ENCODE assay signal across 16 mouse cellular contexts in the genomic region with DNA sequence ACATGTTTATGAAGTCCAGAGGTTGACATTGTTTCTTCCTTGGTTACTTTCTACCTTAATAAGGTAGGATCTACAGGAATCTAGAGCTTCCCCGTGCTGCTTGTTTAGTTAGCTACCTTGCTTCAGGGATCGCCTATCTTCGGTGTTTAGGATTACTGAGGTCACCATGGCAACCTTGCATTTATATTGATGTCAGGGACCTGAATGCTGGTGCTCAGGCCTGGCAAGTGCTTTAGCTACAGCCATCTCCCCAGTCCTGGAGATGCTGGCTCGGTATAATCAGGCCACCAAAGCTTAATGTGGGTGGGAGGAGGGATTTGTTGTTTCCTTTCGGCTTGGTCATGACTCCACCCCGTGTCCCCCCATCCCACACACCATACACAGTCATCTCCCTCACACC.
"Had no signal": no experiment of that assay in that cellular context is flagged by ENCODE, and none has a peak within 500 bp of the region (broad histone marks: within the 10 kb centered on the region; RNA-seq: fewer than 3 reads in every experiment).

No protein-coding gene starts in this region.

- ATAC-seq: liver, postnatal 0 days; lung, postnatal 0 days; midbrain, embryonic 15.5 days had no signal

- DNase-seq: liver, embryonic 13.5 days; liver, postnatal 0 days; lung, adult 2 months; lung, postnatal 14 days; lung, postnatal 36 days; right cerebral cortex, postnatal 14 days; thymus, adult 18-20 months; thymus, postnatal 14 days; thymus, postnatal 36 days had no signal

- H3K4me3 ChIP-seq: liver, embryonic 13.5 days; liver, embryonic 15.5 days; lung, embryonic 15.5 days; midbrain, embryonic 12.5 days; midbrain, embryonic 15.5 days; neural tube, embryonic 12.5 days had no signal

- H3K4me2 ChIP-seq: liver, embryonic 13.5 days; liver, embryonic 15.5 days; lung, embryonic 15.5 days; midbrain, embryonic 12.5 days; midbrain, embryonic 15.5 days; neural tube, embryonic 12.5 days had no signal

- H3K27me3 ChIP-seq: liver, embryonic 13.5 days; liver, embryonic 15.5 days; lung, embryonic 15.5 days; midbrain, embryonic 15.5 days; neural tube, embryonic 12.5 days had no signal

- H3K9ac ChIP-seq: liver, embryonic 13.5 days; liver, embryonic 15.5 days; liver, postnatal 0 days; lung, embryonic 15.5 days; midbrain, embryonic 12.5 days; midbrain, embryonic 15.5 days; neural tube, embryonic 12.5 days had no signal

- H3K9me3 ChIP-seq: liver, embryonic 13.5 days; liver, embryonic 15.5 days; lung, embryonic 15.5 days; midbrain, embryonic 12.5 days; midbrain, embryonic 15.5 days; neural tube, embryonic 12.5 days had no signal

- H3K27ac ChIP-seq: liver, embryonic 13.5 days; liver, embryonic 15.5 days; lung, embryonic 15.5 days; macrophage; midbrain, embryonic 12.5 days; midbrain, embryonic 15.5 days; neural tube, embryonic 12.5 days had no signal

- H3K36me3 ChIP-seq: liver, embryonic 13.5 days; liver, embryonic 15.5 days; lung, embryonic 15.5 days; midbrain, embryonic 12.5 days; midbrain, embryonic 15.5 days; neural tube, embryonic 12.5 days had no signal
